Mouse (Mus musculus) heart, embryonic 15.5 days (tissue): ENCODE results near the gene Vgll2. TPM values are rescaled to one million over a fixed set of nuclear protein-coding genes. Genes with fewer than 3 reads are reported as not detected.

Experiments
- ATAC-seq: fragments of 200-750 bp; cut with Nextera tagmentation; replicated peaks from 2 replicates; pipeline ENCODE4 v1.8.0; 2017; ENCODE audit warnings: low read depth, moderate TSS enrichment; ENCODE audit not compliant: insufficient number of reproducible peaks, insufficient read depth, low FRiP score
- H3K27ac ChIP-seq: fragments of 300-500 bp; sonication (generic); 2 replicates; pipeline ENCODE4 v1.5.1; 2015; ENCODE audit warnings: mild to moderate bottlenecking, inconsistent platforms
- H3K27me3 ChIP-seq: fragments of 300-500 bp; sonication (generic); 2 replicates; pipeline ENCODE4 v1.6.1; 2015; ENCODE audit warnings: inconsistent platforms
- H3K36me3 ChIP-seq: fragments of 300-500 bp; sonication (generic); 2 replicates; pipeline ENCODE4 v1.6.1; 2015; ENCODE audit warnings: mild to moderate bottlenecking, inconsistent platforms
- H3K4me1 ChIP-seq: fragments of 300-500 bp; sonication (generic); replicated peaks from 2 replicates; pipeline ENCODE4 v1.6.1; 2015; ENCODE audit warnings: inconsistent platforms
- H3K4me2 ChIP-seq: fragments of 300-500 bp; sonication (generic); 2 replicates; pipeline ENCODE4 v1.6.1; 2015; ENCODE audit warnings: inconsistent platforms, mild to moderate bottlenecking, moderate library complexity
- H3K4me3 ChIP-seq: fragments of 300-500 bp; sonication (generic); 2 replicates; pipeline ENCODE4 v1.5.1; 2015; ENCODE audit warnings: mild to moderate bottlenecking, inconsistent platforms
- H3K9ac ChIP-seq: fragments of 300-500 bp; sonication (generic); 2 replicates; pipeline ENCODE4 v1.6.1; 2015; ENCODE audit warnings: mild to moderate bottlenecking, inconsistent platforms
- H3K9me3 ChIP-seq: fragments of 300-500 bp; sonication (generic); replicated peaks from 2 replicates; pipeline ENCODE4 v1.6.1; 2016; ENCODE audit warnings: inconsistent platforms
- WGBS: fragments of 180-500 bp; shearing (Covaris S2); methylation state at CpG from one replicate; pipeline ENCODE4 v1.1.7; 2015; ENCODE audit warnings: mixed read lengths; 5-methylcytosine and 5-hydroxymethylcytosine counted together
- polyA plus RNA-seq: library from polyadenylated mRNA; unstranded; fragments of >200 nt; fragmentation: Nextera tagmentation; extraction: Ambion mirVana; gene quantifications from 2 replicates; pipeline ENCODE4 v1.2.1, GENCODE M21; 2015

Gene Vgll2
- polyA plus RNA-seq, 1 experiment from 2014 or later, result 0.19 TPM

GRCm38 (mm10) chr10:52025821-52026220, 3.5 kb downstream of the Vgll2 start:
- Histone ChIP-seq H3K4me2 (no peak overlapping the region), H3K4me3 (no peak overlapping the region), H3K4me1 (peaks cover 23% of the 10 kb centered on the region), H3K27me3 (peaks cover 98% of the 10 kb centered on the region), H3K9me3 (no peaks in the 10 kb centered on the region), H3K27ac (no peak overlapping the region), H3K36me3 (no peaks in the 10 kb centered on the region), H3K9ac (no peak overlapping the region)
- ATAC-seq, result no peak
- WGBS, result 18% methylated on average over 7 of the region's 7 CpGs

DNA sequence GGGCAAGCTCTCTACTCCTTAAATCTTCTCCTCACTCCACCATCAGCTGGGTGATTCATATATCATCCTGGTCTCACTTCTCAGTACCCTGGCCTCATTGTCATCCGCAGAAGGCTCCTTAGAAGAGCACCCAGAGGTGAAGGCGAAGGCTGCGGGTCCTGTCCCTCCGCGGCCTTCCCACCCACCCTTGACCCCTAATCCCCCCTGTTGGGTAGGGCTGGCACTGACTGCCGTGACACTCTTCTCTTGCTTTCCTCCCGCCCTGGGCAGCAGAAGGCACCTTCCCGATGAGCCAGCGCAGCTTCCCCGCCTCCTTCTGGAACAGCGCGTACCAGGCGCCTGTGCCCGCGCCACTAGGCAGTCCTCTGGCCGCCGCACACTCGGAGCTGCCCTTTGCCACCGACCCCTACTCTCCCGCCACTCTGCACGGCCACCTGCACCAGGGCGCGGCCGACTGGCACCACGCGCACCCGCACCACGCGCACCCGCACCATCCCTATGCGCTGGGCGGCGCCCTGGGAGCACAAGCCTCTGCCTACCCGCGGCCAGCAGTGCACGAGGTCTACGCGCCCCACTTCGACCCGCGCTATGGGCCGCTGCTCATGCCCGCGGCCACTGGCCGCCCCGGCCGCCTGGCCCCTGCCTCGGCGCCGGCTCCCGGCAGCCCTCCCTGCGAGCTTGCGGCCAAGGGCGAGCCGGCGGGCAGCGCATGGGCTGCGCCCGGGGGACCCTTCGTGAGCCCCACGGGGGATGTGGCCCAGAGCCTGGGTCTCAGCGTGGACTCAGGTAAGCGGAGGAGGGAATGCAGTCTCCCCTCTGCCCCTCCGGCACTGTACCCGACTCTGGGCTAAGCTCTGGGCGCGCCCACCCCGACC, 5.1 kb downstream of the Vgll2 start:
- H3K4me3 ChIP-seq, result peak overlapping the region; percentile 43
- 2% methylated on average over 68 of the region's 68 CpGs for WGBS
- peaks cover 17% of the 10 kb centered on the region for H3K4me1 ChIP-seq
- H3K9ac ChIP-seq, result no peak overlapping the region
- peak overlapping the region; percentile 78 for H3K4me2 ChIP-seq
- peaks cover 93% of the 10 kb centered on the region for H3K27me3 ChIP-seq
- no peaks in the 10 kb centered on the region for H3K36me3 ChIP-seq
- no peaks in the 10 kb centered on the region for H3K9me3 ChIP-seq
- ATAC-seq, result peak; percentile 39; the same call in 1 of the 2 replicates
- no peak overlapping the region for H3K27ac ChIP-seq

GRCm38 (mm10) chr10:52028561-52029370, 6.5 kb downstream of the Vgll2 start:
- Histone ChIP-seq H3K4me3 (no peak overlapping the region), H3K4me1 (peaks cover 7% of the 10 kb centered on the region), H3K4me2 (no peak overlapping the region), H3K9me3 (no peaks in the 10 kb centered on the region), H3K27me3 (peaks cover 79% of the 10 kb centered on the region), H3K36me3 (no peaks in the 10 kb centered on the region), H3K9ac (no peak overlapping the region), H3K27ac (no peak overlapping the region)
- no peak for ATAC-seq
- 2% methylated on average over 11 of the region's 11 CpGs for WGBS

- H3K27ac ChIP-seq, result no peak overlapping the region
- no peaks in the 10 kb centered on the region for H3K9me3 ChIP-seq
- H3K27me3 ChIP-seq, result peaks cover 72% of the 10 kb centered on the region
- WGBS, result 2% methylated on average over 10 of the region's 10 CpGs
- H3K4me3 ChIP-seq, result peak overlapping the region; percentile 10; the same call in 1 of the 2 replicates
- H3K36me3 ChIP-seq, result no peaks in the 10 kb centered on the region
- no peak overlapping the region for H3K9ac ChIP-seq
- H3K4me1 ChIP-seq, result peaks cover 7% of the 10 kb centered on the region
- H3K4me2 ChIP-seq, result peak overlapping the region; percentile 29
- no peak for ATAC-seq
Measured at GRCm38 (mm10) chr10:52029421-52030080, 7.2 kb downstream of the Vgll2 start.

GRCm38 (mm10) chr10:52033729-52034128, 11.4 kb downstream of the Vgll2 start:
- H3K36me3 ChIP-seq, result no peaks in the 10 kb centered on the region
- no peak overlapping the region for H3K9ac ChIP-seq
- H3K4me1 ChIP-seq, result no peaks in the 10 kb centered on the region; the same call in 1 of the 2 replicates
- H3K9me3 ChIP-seq, result no peaks in the 10 kb centered on the region
- no peak overlapping the region for H3K4me2 ChIP-seq
- no peak overlapping the region for H3K27ac ChIP-seq
- H3K27me3 ChIP-seq, result peaks cover 30% of the 10 kb centered on the region
- H3K4me3 ChIP-seq, result no peak overlapping the region
- no peak for ATAC-seq

- Histone ChIP-seq H3K4me1 (no peaks in the 10 kb centered on the region), H3K4me3 (no peak overlapping the region), H3K4me2 (no peak overlapping the region), H3K9ac (no peak overlapping the region), H3K9me3 (no peaks in the 10 kb centered on the region), H3K36me3 (no peaks in the 10 kb centered on the region), H3K27me3 (no peaks in the 10 kb centered on the region), H3K27ac (no peak overlapping the region)
- WGBS, result 65% methylated on average over 1 of the region's 1 CpGs
- ATAC-seq, result no peak
Measured at GRCm38 (mm10) chr10:52039392-52039791, 17.1 kb downstream of the Vgll2 start.

DNA sequence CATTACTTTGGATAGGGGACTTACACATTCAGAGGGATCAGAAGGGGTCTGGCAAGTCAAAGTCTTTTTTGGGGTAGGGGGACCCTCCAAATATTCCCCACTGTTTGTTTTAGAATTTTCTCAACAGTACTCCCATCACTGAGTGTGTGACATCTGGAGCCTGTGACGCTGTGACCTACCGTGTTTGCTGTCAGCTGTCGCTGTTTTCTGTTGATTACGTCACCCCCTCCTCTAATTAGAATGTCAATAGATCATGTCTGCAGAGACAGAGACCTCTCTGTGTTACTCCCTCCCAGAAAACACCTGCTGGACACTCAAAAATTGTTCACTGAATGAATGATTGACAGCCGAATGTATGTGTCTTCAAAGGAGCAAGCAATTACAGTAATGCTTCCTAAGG, 20.8 kb downstream of the Vgll2 start:
- no peak for ATAC-seq
- WGBS, result 76% methylated on average over 5 of the region's 5 CpGs
- Histone ChIP-seq H3K4me2 (no peak overlapping the region), H3K27me3 (no peaks in the 10 kb centered on the region), H3K9me3 (no peaks in the 10 kb centered on the region), H3K4me3 (no peak overlapping the region), H3K36me3 (no peaks in the 10 kb centered on the region), H3K4me1 (no peaks in the 10 kb centered on the region), H3K27ac (no peak overlapping the region), H3K9ac (no peak overlapping the region)

- H3K4me2 ChIP-seq, result no peak overlapping the region
- H3K36me3 ChIP-seq, result no peaks in the 10 kb centered on the region
- ATAC-seq, result no peak
- H3K9ac ChIP-seq, result no peak overlapping the region
- H3K9me3 ChIP-seq, result no peaks in the 10 kb centered on the region
- WGBS, result 39% methylated on average over 3 of the region's 3 CpGs
- no peak overlapping the region for H3K27ac ChIP-seq
- no peaks in the 10 kb centered on the region for H3K27me3 ChIP-seq
- H3K4me3 ChIP-seq, result no peak overlapping the region
- no peaks in the 10 kb centered on the region for H3K4me1 ChIP-seq
Measured at GRCm38 (mm10) chr10:52048287-52048686, 26.0 kb downstream of the Vgll2 start.

DNA sequence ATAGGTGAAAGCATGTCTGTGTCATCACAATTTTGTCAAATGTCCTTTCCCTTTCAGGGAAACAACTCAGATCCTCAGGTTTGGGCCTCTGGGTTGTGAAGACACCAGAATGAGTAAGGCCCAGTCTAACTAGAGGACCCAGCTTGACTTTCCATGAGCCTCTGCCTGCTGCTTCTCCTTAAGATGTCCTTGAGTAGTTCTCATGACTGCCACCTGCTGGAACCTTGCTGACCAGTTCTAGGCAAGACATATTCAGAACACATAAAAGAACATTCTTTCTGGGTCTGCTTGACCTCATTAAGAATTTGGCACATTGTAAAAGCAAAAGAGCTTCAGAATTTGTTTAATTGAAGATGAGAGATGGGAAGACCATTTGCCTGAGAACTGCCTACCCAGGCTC, 50.2 kb downstream of the Vgll2 start:
- H3K4me1 ChIP-seq, result no peaks in the 10 kb centered on the region
- no peak overlapping the region for H3K27ac ChIP-seq
- no peaks in the 10 kb centered on the region for H3K36me3 ChIP-seq
- no peak overlapping the region for H3K4me3 ChIP-seq
- H3K9ac ChIP-seq, result no peak overlapping the region
- no peaks in the 10 kb centered on the region for H3K9me3 ChIP-seq
- no peak overlapping the region for H3K4me2 ChIP-seq
- H3K27me3 ChIP-seq, result no peaks in the 10 kb centered on the region
- no peak for ATAC-seq
